Mouse (Mus musculus) adrenal gland, adult 8-10 months (tissue): ENCODE data around the gene Sec61g. TPM values are rescaled to one million over a fixed set of nuclear protein-coding genes. Genes with fewer than 3 reads are reported as not detected.
"Not testable (repeated sequence)": the region's sequence is repeated elsewhere in the genome, so short reads cannot be mapped to it uniquely, and the experiment has no call there.

Experiments used
- DNase-seq: peaks from one replicate; pipeline ENCODE4 v3.0.0; 2022
- total RNA-seq, 4 experiments: library from RNA; stranded (reverse); gene quantifications; 2 replicates each; pipeline ENCODE4 v1.2.4; 2022

Sec61g gene
- 10 to 100 TPM; 12.0 to 21.2 (median 16.3) TPM for total RNA-seq

DNA sequence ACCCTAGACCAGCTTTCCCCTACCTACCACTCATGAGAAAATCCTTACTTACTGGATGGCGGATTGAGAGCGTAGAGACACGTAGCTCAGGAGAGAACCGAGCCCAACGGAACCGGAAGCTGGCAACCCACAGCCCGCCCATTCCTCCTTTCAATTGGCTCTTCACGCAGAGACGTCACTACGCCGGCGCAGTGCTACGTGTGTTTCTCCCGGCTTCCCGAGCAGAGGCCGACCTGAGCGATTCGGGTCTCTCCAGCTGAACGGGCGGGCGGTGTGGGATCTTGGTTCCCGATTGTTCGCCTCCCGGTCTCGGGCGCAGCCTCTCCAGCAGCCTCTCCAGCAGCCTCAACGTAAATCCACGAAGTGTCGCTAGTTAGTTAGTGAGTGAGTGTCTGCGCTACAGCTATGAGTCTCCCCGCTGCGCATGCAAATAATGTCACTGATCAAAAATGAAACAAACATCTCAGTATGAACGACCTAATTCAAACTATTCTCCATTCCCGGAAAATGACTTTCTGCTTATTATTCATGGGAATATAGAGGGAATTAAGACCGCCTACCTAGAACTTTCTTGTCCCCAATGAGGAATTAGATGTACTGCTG lies at the start of gene Sec61g:
Gene Sec61g (minus strand): TSS at position 433 of the 603 bp plus-strand sequence.
- DNase-seq, result peak; percentile 92

GRCm38 (mm10) chr11:16546421-16547163 lies 38.3 kb upstream of the Sec61g start:
- DNase-seq, result peak; percentile 5

DNA sequence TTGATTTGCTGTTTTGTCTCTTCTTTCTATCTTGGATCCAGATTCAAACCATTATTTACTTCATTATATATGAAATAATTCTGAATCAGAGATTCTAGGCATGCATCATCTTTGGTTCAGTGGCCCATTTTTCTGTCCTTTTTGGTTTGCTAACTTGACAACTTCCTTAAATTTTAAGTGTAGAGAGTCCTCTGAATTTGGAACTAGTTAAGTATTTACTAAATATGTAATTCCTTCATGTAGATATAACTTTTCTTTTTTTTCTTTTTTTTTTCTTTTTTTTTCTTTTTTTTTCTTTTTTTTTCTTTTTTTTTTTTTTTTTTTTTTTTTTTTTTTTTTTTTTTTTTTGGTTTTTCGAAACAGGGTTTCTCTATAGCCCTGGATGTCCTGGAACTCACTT lies 29.1 kb upstream of the Sec61g start:
- no peak for DNase-seq

- no peak for DNase-seq
Measured at GRCm38 (mm10) chr11:16534582-16535553, 26.6 kb upstream of the Sec61g start.

DNA sequence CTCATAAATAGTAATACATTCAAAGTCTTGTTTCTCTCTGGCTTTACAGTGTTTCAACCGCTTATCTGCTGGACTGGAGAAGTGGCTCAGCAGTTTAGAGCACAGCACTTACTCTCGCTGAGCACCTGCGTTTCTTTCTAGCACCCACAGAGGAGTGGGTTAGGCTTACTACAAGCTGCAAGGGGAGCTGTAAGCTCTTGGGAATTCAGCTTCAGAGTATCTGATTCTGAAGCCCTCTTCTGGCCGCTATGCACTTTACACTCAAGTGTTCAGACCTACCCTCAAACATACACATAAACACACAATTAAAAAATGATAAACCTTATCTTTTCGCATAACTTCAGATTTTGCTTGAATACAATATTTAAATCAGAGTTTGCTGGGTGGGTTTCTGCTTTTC lies 24.6 kb upstream of the Sec61g start:
- no peak for DNase-seq

- DNase-seq, result no peak
Measured at GRCm38 (mm10) chr11:16528909-16529308, 20.6 kb upstream of the Sec61g start.

- DNase-seq, result no peak
Measured at GRCm38 (mm10) chr11:16528391-16528790, 20.1 kb upstream of the Sec61g start.

DNA sequence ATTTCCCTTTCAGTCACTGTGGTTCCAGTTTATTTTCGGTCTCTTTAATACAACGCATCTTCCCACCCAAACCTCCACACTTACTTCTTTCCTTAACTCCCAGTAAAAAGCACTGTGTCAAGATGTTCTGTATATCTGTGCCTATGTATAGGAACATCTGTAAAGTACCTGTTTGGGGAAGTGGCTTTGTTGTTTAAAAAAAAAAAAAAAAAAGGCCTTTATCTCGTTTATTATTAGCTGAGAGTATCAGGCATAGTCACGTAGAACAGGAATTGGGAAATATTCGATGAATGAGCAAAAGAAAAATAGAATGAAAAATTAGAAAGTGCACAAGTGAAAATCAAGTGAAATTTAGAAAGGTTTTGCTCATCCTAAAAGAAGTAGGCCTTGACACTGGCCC lies 19.5 kb upstream of the Sec61g start:
- DNase-seq, result no peak

GRCm38 (mm10) chr11:16526467-16526866 lies 18.2 kb upstream of the Sec61g start:
- DNase-seq, result no peak

DNA sequence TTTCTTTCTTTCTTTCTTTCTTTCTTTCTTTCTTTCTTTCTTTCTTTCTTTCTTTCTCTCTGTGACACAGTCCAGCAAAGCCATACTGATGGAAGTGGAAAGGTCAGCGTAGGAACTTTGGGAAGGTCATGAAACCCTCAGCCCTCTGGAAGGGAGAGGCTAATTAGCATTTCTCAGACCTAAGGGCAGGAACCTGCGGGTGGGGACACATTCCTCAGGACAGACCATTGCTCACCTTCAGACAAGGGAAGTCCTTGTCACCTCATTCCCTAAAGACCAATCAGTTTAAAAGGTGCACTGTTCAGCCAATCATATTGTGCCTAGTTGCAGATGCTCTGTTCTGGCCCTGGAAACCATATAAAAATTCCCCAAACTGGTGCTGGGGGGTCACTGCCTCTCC lies 17.4 kb upstream of the Sec61g start:
- no peak for DNase-seq

- no peak for DNase-seq
Measured at GRCm38 (mm10) chr11:16524917-16525640, 16.8 kb upstream of the Sec61g start.

GRCm38 (mm10) chr11:16515081-16515480 lies 6.8 kb upstream of the Sec61g start:
- not testable (repeated sequence) for DNase-seq

- DNase-seq, result not testable (repeated sequence)
Measured at GRCm38 (mm10) chr11:16514221-16514620, 5.9 kb upstream of the Sec61g start.

DNA sequence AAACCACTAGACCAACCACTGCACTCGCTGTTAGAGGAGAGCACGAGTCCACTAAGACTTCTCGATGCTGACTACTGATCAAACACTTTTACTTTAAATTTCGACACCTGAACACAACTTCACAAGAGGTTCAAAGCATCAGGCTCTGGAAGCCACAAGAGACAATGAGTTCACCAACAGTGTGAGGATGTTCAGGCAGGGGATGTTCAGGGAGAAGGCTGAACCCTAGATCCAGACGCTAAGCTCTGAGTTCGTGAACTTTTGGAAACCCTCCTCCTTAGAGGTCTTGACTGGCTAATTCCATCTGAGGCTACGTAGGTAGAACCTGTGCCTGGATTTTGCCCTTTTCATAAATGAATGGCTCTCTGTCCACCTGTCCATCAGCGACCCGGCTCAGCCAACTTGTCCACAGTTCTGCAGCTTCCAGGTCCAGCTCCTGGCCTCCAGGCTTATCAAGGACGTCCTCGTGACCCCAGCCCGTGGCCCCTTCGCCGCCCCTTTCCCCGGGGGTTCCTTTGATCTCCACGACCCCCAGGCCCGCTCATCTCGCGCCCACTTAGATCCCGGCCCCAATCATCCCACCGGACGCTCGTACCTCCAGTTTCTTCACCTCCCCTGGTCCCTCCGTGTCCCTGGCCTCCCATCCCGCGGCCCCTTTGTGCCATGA lies 766 bp downstream of the Sec61g start:
- DNase-seq, result no peak

DNA sequence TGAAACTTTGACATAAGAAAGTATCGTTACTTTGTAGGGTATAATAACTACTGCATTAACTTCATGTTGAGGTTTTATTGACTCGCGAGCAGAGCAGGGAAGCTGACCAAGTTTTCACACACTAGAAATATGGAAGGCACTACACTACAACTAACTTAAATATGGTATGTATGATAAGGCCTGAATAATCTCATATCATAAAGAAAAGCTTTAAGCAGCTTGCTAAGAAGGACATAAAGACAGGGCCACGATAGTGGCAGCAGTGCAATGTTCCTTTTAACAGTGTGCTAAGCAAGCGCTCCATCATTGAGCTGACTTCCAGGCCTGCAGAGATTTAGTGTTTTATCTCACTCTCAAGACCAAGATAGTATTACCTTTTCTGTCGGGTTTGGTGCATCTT lies 2.3 kb downstream of the Sec61g start:
- no peak for DNase-seq

DNA sequence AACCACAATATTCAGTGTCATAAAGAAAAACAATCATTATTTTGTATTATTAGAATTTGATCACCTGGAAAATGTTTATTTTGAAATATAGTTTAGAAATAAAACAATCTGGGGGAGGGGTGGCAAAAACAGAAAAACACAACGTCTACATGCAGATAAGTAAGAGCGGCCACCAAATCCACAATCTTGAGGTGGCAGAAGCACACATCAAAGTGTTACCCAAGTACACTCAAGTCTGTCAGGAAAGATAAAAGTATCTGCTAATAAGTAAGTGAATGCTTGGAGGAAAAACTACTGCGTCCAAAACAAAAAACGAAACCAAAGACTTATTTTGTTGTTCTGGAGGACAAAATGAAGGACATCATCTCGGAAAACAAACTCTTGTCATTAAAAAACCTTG lies 5.1 kb downstream of the Sec61g start:
- no peak for DNase-seq

DNA sequence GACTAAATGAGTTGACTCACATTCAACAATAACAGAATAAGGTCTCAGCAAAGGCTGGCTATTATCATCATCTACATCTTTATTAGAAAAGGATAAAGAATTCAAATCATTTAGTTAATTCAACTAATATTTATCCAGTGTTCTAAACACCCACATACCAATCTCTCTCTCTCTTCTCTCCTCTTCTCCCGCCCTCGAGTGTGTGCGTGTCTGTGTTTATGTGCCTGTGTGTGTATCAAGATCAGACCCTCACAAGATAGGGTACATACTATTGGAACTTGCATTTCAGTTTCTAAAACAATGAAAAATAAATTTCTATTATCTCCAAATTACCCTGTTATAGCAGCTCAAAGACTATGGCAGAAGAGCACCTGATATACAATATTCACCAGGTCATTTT lies 5.5 kb downstream of the Sec61g start:
- no peak for DNase-seq

DNA sequence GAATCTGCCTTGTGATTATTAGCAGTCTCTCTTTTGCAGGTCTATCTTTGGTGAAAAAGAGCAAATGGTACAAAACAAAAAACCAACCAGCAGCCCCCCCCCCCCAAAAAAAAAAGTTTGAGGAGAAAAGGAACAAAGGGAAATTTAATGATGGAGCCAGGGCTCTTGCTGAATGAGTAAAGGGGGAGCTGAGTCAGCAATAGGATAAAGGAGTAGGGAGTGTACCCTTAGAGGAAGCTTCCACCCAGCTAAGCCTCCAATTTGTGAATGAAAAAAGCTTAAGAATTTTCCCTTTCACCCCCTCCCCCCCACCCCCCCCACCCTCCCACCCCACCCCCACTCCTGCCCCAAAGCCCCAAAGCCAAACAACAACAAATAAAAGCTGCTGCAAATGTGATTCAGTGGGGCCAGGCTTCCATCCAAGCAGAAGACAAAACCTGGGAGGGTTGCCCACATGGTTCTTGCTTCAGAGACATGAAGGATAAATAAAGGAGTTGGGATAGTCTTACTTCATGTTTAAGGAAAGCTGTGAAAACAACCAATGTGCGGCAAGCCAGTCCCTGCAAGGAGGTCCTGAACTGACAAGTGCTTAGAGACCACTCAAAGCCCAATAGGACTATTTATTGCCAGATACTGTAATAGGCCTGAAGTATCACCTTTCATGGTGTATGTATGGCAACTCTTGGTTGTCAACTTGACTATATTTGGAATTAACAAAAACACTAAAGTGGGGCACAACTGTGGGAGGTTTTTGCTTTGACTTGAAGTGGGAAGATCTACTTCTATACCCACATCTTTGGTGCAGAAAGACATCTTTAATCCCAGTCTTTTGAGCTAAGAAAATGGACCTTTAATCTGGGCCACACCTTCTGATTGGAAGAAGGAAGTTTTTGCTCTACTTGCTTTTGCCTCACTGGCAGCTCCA lies 9.3 kb downstream of the Sec61g start:
- DNase-seq, result no peak
